Mouse (Mus musculus): ENCODE results near the gene Gm10228. TPM values are rescaled to one million over a fixed set of nuclear protein-coding genes. Genes with fewer than 3 reads are reported as not detected.

Gm10228 gene
- total RNA-seq (2023), result not detected

DNA sequence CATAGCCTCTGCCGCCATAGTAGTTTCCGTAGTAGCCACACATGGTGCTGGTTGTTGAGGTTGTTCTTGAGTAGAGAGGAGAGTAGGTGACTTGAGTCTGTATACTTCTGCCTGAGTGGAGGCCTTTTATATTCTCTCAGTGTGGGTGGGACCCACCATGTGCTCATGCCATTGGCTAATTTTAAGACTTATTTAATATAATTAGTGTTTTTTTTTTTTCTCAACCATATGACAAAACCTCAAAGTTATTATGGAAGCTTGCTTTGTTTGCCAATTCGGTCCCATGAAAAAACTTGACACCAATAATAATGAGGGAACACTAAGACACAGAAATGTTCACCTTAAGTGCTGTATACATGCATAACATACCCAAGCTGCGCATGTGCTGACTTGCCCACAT, at the start of gene Gm10228:
Gene Gm10228 (minus strand): TSS at position 101 of the 400 bp plus-strand sequence.

DNA sequence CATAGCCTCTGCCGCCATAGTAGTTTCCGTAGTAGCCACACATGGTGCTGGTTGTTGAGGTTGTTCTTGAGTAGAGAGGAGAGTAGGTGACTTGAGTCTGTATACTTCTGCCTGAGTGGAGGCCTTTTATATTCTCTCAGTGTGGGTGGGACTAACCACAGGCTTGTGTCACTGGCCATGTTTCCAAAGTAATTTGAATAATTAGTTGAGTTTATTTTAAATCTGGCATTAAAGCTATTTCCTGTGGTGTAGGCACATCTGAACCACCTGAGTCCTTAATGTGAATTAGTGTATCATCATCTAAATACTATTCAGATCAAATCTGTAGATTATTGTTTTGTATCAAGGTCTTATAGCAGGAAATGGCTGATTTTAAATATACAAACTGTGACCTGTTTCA, 22.6 kb upstream of the Gm10228 start, which contains the start of gene 1110025L11Rik:
Gene 1110025L11Rik (minus strand): TSS at position 101 of the 400 bp plus-strand sequence.

DNA sequence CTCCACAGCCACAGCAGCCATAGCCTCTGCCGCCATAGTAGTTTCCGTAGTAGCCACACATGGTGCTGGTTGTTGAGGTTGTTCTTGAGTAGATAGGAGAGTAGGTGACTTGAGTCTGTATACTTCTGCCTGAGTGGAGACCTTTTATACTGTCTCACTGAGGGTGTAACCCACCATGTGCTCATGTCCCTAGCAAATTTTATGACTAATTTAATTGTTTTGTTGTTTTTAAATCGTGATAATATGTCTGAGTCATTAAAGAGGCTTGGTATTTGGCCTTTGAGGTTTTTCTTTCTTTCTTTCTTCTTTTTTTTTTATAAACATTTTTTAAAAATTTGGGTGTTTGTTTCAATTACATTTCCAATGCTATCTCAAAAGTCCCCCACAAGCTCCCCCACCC, 6.5 kb upstream of the Gm10228 start, which contains the start of gene Krtap6-5:
Gene Krtap6-5 (minus strand): TSS at position 101 of the 400 bp plus-strand sequence.

DNA sequence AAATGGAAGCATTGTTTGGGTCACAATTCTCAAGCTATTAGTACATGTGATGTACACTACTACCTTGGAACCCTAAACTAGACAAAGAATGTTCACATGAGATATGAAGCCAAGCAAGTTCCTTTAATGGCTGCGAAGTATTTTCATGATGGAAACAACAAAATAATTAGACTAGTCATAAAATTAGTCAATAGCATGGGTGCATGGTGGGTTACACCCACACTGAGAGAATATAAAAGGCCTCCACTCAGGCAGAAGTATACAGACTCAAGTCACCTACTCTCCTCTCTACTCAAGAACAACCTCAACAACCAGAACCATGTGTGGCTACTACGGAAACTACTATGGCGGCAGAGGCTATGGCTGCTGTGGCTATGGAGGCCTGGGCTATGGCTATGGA, 9.9 kb downstream of the Gm10228 start, which contains the start of gene Krtap6-1:
Gene Krtap6-1 (plus strand): TSS at position 301 of the 400 bp plus-strand sequence.

DNA sequence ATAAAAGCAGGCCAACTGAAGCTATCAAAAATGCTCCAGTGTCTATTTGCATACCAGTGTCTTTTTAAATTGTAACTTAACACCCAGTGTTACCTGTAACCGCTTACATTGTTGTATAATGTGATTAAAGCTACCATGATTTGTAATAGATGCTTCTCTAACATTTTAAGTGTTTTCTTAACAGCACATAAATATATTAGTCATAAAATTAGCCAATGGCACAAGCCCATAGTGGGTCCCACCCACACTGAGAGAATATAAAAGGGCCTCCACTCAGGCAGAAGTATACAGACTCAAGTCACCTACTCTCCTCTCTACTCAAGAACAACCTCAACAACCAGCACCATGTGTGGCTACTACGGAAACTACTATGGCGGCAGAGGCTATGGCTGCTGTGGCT, 26.3 kb downstream of the Gm10228 start, which contains the start of gene Gm10229:
Gene Gm10229 (plus strand): TSS at position 301 of the 400 bp plus-strand sequence.

DNA sequence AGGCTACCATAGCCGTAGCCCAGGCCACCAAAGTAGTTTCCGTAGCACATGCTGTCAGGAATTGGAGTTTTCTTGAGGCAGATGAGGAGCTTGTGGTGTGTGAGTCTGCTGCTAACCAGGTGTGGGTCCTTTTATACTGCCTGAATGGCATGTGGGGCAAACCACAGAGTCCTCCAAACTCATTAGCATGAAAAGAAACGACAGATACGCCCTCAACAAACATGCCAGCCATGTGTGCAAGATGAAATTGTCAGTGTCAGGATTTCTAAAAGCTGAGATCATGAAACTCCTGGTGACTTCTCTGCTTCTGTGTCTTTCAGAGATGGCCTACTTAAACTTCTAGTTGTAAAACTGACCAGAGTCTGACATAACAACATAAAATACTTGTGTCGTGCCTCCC, 30.6 kb downstream of the Gm10228 start, which contains the start of gene Krtap22-2:
Gene Krtap22-2 (minus strand): TSS at position 101 of the 400 bp plus-strand sequence.

Other genes starting within 250 kb of the Gm10228 start
- not detected for gene Gm20741, start 229.3 kb downstream of the Gm10228 start, total RNA-seq (2023)
- not detected for gene Krtap15, start 221.3 kb downstream of the Gm10228 start, total RNA-seq (2023)
- gene Krtap14, start 215.3 kb downstream of the Gm10228 start, total RNA-seq (2023), result not detected
- not detected for gene Krtap19-1, start 172.1 kb downstream of the Gm10228 start, total RNA-seq (2023)
- not detected for gene Krtap19-2, start 167.2 kb downstream of the Gm10228 start, total RNA-seq (2023)
- gene Krtap19-3, start 163.4 kb downstream of the Gm10228 start, total RNA-seq (2023), result not detected
- gene Krtap19-4, start 156.4 kb downstream of the Gm10228 start, total RNA-seq (2023), result not detected
- gene Krtap19-5, start 145.0 kb downstream of the Gm10228 start, total RNA-seq (2023), result not detected
- gene Krtap19-9b, start 109.2 kb downstream of the Gm10228 start, total RNA-seq (2023), result not detected
- gene Krtap16-3, start 78.6 kb downstream of the Gm10228 start, total RNA-seq (2023), result not detected
- gene Krtap22-2, start 30.7 kb downstream of the Gm10228 start, total RNA-seq (2023), result not detected
- gene Gm10229, start 26.2 kb downstream of the Gm10228 start, total RNA-seq (2023), result not detected
- not detected for gene Krtap6-1, start 9.8 kb downstream of the Gm10228 start, total RNA-seq (2023)
- not detected for gene Krtap6-5, start 6.4 kb upstream of the Gm10228 start, total RNA-seq (2023)
- not detected for gene 1110025L11Rik, start 22.5 kb upstream of the Gm10228 start, total RNA-seq (2023)
- not detected for gene Krtap6-3, start 42.5 kb upstream of the Gm10228 start, total RNA-seq (2023)
- not detected for gene Gm6358, start 99.4 kb upstream of the Gm10228 start, total RNA-seq (2023)
- gene Gm10061, start 109.6 kb upstream of the Gm10228 start, total RNA-seq (2023), result not detected
- gene Gm9789, start 116.5 kb upstream of the Gm10228 start, total RNA-seq (2023), result not detected
- not detected for gene Gm7735, start 128.0 kb upstream of the Gm10228 start, total RNA-seq (2023)
- gene 1110057P08Rik, start 133.3 kb upstream of the Gm10228 start, total RNA-seq (2023), result not detected
- not detected for gene Krtap20-2, start 164.4 kb upstream of the Gm10228 start, total RNA-seq (2023)

Data from B cell, adult 67 days (primary cell).